Mouse (Mus musculus): ENCODE measurements around the gene Bpifc. TPM values are rescaled to one million over a fixed set of nuclear protein-coding genes. Genes with fewer than 3 reads are reported as not detected.

The Bpifc gene
- 0.01 TPM in 1 of 2 replicates, not detected in the other for polyA plus RNA-seq (2012; rRNA removed)

GRCm38 (mm10) chr10:86011781-86012180 lies at the start of gene Bpifc:
TSS of gene Bpifc (minus strand) at chr10:86011895.

GRCm38 (mm10) chr10:86021749-86022473 lies 10.2 kb upstream of the Bpifc start, which contains the start of gene Fbxo7:
TSS of gene Fbxo7 (plus strand) at chr10:86021972.

GRCm38 (mm10) chr10:85957464-85957950 lies 54.2 kb downstream of the Bpifc start, which contains the start of gene Rtcb:
TSS of gene Rtcb (minus strand) at chr10:85957823.

GRCm38 (mm10) chr10:85927676-85928445 lies 83.8 kb downstream of the Bpifc start, which contains the start of gene Ascl4:
TSS of gene Ascl4 (plus strand) at chr10:85927681.

GRCm38 (mm10) chr10:85916498-85917309 lies 95.0 kb downstream of the Bpifc start, which contains the start of gene Prdm4:
TSS of gene Prdm4 (minus strand) at chr10:85917142.

Other genes starting within 250 kb of the Bpifc start
- 15.4 and 17.3 TPM in 2 replicates for gene Pwp1, start 182.4 kb downstream of the Bpifc start, polyA plus RNA-seq (2012; rRNA removed)
- gene Prdm4, start 94.8 kb downstream of the Bpifc start, polyA plus RNA-seq (2012; rRNA removed): 8.2 and 9.0 TPM in 2 replicates
- not detected in 2 replicates for gene Ascl4, start 84.2 kb downstream of the Bpifc start, polyA plus RNA-seq (2012; rRNA removed)
- 62.5 and 65.4 TPM in 2 replicates for gene Rtcb, start 54.1 kb downstream of the Bpifc start, polyA plus RNA-seq (2012; rRNA removed)
- 37.0 and 43.2 TPM in 2 replicates for gene Fbxo7, start 10.1 kb upstream of the Bpifc start, polyA plus RNA-seq (2012; rRNA removed)

All from liver, embryonic 14 days (tissue).